Mouse (Mus musculus) liver, postnatal 0 days (tissue): ENCODE results near the gene P4htm. TPM values are rescaled to one million over a fixed set of nuclear protein-coding genes. Genes with fewer than 3 reads are reported as not detected.
"Not testable (repeated sequence)": the region's sequence is repeated elsewhere in the genome, so short reads cannot be mapped to it uniquely, and the experiment has no call there.

Source experiments
- ATAC-seq: fragments of 200-750 bp; cut with Nextera tagmentation; 2 replicates; pipeline ENCODE4 v1.8.0; 2017; ENCODE audit warnings: mild to moderate bottlenecking, moderate library complexity
- DNase-seq: peaks from one replicate; pipeline ENCODE4 v3.0.0-alpha.2; 2016
- H3K27ac ChIP-seq: fragments of 300-500 bp; sonication (generic); 2 replicates; pipeline ENCODE4 v1.5.1; 2014; ENCODE audit warnings: antibody characterized with exemption, moderate library complexity, mild to moderate bottlenecking, low read depth
- H3K27me3 ChIP-seq: fragments of 300-500 bp; sonication (generic); 2 replicates; pipeline ENCODE4 v1.6.1; 2014; ENCODE audit warnings: low read length, control low read depth, mixed read lengths; ENCODE audit not compliant: insufficient read depth
- H3K36me3 ChIP-seq: fragments of 300-500 bp; sonication (generic); replicated peaks from 2 replicates; pipeline ENCODE4 v1.6.1; 2014; ENCODE audit warnings: mild to moderate bottlenecking, control low read depth, low read length, moderate library complexity, mixed read lengths; ENCODE audit not compliant: insufficient read depth
- H3K4me1 ChIP-seq: fragments of 300-500 bp; sonication (generic); 2 replicates; pipeline ENCODE4 v1.6.1; 2014; ENCODE audit warnings: antibody characterized with exemption, mild to moderate bottlenecking, control low read depth; ENCODE audit not compliant: insufficient read depth
- H3K4me2 ChIP-seq: fragments of 300-500 bp; sonication (generic); 2 replicates; pipeline ENCODE4 v1.6.1; 2014; ENCODE audit warnings: low read depth, mild to moderate bottlenecking, low read length, moderate library complexity, mixed read lengths
- H3K4me3 ChIP-seq: fragments of 300-500 bp; sonication (generic); 2 replicates; pipeline ENCODE4 v1.5.1; 2014; ENCODE audit warnings: low read depth, low read length
- H3K9ac ChIP-seq: fragments of 300-500 bp; sonication (generic); replicated peaks from 2 replicates; pipeline ENCODE4 v1.6.1; 2014; ENCODE audit warnings: mild to moderate bottlenecking, moderate library complexity
- H3K9me3 ChIP-seq: fragments of 300-500 bp; sonication (generic); 2 replicates; pipeline ENCODE4 v1.6.1; 2016; ENCODE audit warnings: mild to moderate bottlenecking, control low read depth, low read length, mixed read lengths
- CTCF ChIP-seq: sonication (generic); IDR thresholded peaks from 2 replicates; pipeline ENCODE4 v1.5.1; 2016; ENCODE audit warnings: antibody characterized with exemption, low read depth
- EP300 ChIP-seq: IDR thresholded peaks from 2 replicates; pipeline ENCODE4 v1.6.1; 2016; ENCODE audit warnings: antibody characterized with exemption, low read depth, mild to moderate bottlenecking
- WGBS: fragments of 180-500 bp; shearing (Covaris S2); extraction: QIAGEN DNeasy Blood & Tissue Kit; methylation state at CpG from one replicate; pipeline ENCODE4 v1.1.7; 2014; ENCODE audit not compliant: insufficient replicate concordance; 5-methylcytosine and 5-hydroxymethylcytosine counted together
- polyA plus RNA-seq: library from polyadenylated mRNA; unstranded; fragments of >200 nt; fragmentation: Nextera tagmentation; extraction: Ambion mirVana; gene quantifications from 2 replicates; pipeline ENCODE4 v1.2.1, GENCODE M21; 2015

Gene P4htm
- polyA plus RNA-seq, 1 experiment from 2014 or later, result 0.40 TPM

GRCm38 (mm10) chr9:108630683-108631082, 33.2 kb upstream of the P4htm start:
- H3K27ac ChIP-seq, result no peak overlapping the region
- H3K27me3 ChIP-seq, result no peaks in the 10 kb centered on the region
- no peaks in the 10 kb centered on the region for H3K9me3 ChIP-seq
- H3K9ac ChIP-seq, result no peak overlapping the region
- ATAC-seq (no peak), DNase-seq (no peak)
- H3K36me3 ChIP-seq, result peaks cover 16% of the 10 kb centered on the region
- TF ChIP-seq EP300, result no peak
- no peak for TF ChIP-seq CTCF
- H3K4me1 ChIP-seq, result peaks cover 9% of the 10 kb centered on the region
- WGBS, result 35% methylated on average over 1 of the region's 1 CpGs
- H3K4me3 ChIP-seq, result no peak overlapping the region
- no peak overlapping the region for H3K4me2 ChIP-seq

GRCm38 (mm10) chr9:108628141-108628540, 30.7 kb upstream of the P4htm start:
- ATAC-seq, result no peak
- Histone ChIP-seq H3K36me3 (peaks cover 12% of the 10 kb centered on the region; the same call in 1 of the 2 replicates), H3K9me3 (no peaks in the 10 kb centered on the region), H3K4me3 (no peak overlapping the region), H3K27me3 (no peaks in the 10 kb centered on the region), H3K9ac (no peak overlapping the region), H3K27ac (no peak overlapping the region), H3K4me1 (peaks cover 9% of the 10 kb centered on the region), H3K4me2 (no peak overlapping the region)
- no peak for DNase-seq
- TF ChIP-seq CTCF, result no peak
- TF ChIP-seq EP300, result no peak
- WGBS, result 42% methylated on average over 4 of the region's 4 CpGs

GRCm38 (mm10) chr9:108626498-108626897, 29.0 kb upstream of the P4htm start:
- WGBS, result 48% methylated on average over 2 of the region's 2 CpGs
- H3K4me3 ChIP-seq, result no peak overlapping the region

GRCm38 (mm10) chr9:108617301-108617700, 19.8 kb upstream of the P4htm start:
- 90% methylated on average over 1 of the region's 1 CpGs for WGBS
- no peak for ATAC-seq

More at GRCm38 (mm10) chr9:108626498-108626897, 29.0 kb upstream of the P4htm start:
- TF ChIP-seq CTCF (no peak), EP300 (no peak)
- no peak overlapping the region for H3K4me2 ChIP-seq
- H3K27me3 ChIP-seq, result no peaks in the 10 kb centered on the region
- no peak overlapping the region for H3K27ac ChIP-seq
- H3K9ac ChIP-seq, result no peak overlapping the region
- DNase-seq (no peak), ATAC-seq (no peak)
- H3K36me3 ChIP-seq, result peaks cover 12% of the 10 kb centered on the region; the same call in 1 of the 2 replicates
- H3K4me1 ChIP-seq, result peaks cover 4% of the 10 kb centered on the region; the same call in 1 of the 2 replicates
- no peaks in the 10 kb centered on the region for H3K9me3 ChIP-seq

GRCm38 (mm10) chr9:108611488-108611887, 14.0 kb upstream of the P4htm start:
- no peak overlapping the region for H3K4me2 ChIP-seq
- peaks cover 80% of the 10 kb centered on the region for H3K36me3 ChIP-seq
- no peak overlapping the region for H3K4me3 ChIP-seq
- ATAC-seq, result no peak
- 91% methylated on average over 10 of the region's 10 CpGs for WGBS
- TF ChIP-seq EP300 (no peak), CTCF (no peak)
- H3K9ac ChIP-seq, result no peak overlapping the region
- no peaks in the 10 kb centered on the region for H3K9me3 ChIP-seq
- no peak overlapping the region for H3K27ac ChIP-seq
- H3K4me1 ChIP-seq, result no peaks in the 10 kb centered on the region
- DNase-seq, result no peak
- H3K27me3 ChIP-seq, result no peaks in the 10 kb centered on the region

More at GRCm38 (mm10) chr9:108617301-108617700, 19.8 kb upstream of the P4htm start:
- no peak overlapping the region for H3K9ac ChIP-seq
- peaks cover 72% of the 10 kb centered on the region for H3K36me3 ChIP-seq
- H3K4me1 ChIP-seq, result no peaks in the 10 kb centered on the region
- no peak for DNase-seq
- no peak overlapping the region for H3K4me3 ChIP-seq
- H3K4me2 ChIP-seq, result no peak overlapping the region
- H3K9me3 ChIP-seq, result no peaks in the 10 kb centered on the region
- H3K27me3 ChIP-seq, result no peaks in the 10 kb centered on the region
- no peak overlapping the region for H3K27ac ChIP-seq
- TF ChIP-seq EP300 (no peak), CTCF (no peak)

GRCm38 (mm10) chr9:108608889-108609288, 11.4 kb upstream of the P4htm start:
- DNase-seq, result no peak
- Histone ChIP-seq H3K4me3 (no peak overlapping the region), H3K27me3 (no peaks in the 10 kb centered on the region), H3K9ac (no peak overlapping the region), H3K36me3 (peaks cover 81% of the 10 kb centered on the region), H3K27ac (no peak overlapping the region), H3K4me2 (no peak overlapping the region), H3K9me3 (no peaks in the 10 kb centered on the region), H3K4me1 (no peaks in the 10 kb centered on the region)
- no peak for TF ChIP-seq EP300
- no peak for TF ChIP-seq CTCF
- WGBS, result 76% methylated on average over 4 of the region's 4 CpGs
- ATAC-seq, result no peak

- not testable (repeated sequence) for ATAC-seq, H3K4me3 ChIP-seq, H3K9me3 ChIP-seq, H3K4me2 ChIP-seq, H3K27me3 ChIP-seq, H3K4me1 ChIP-seq, H3K9ac ChIP-seq, H3K27ac ChIP-seq
- peak; percentile 29 for DNase-seq
- H3K36me3 ChIP-seq, result peaks cover 83% of the 10 kb centered on the region
- 66% methylated on average over 5 of the region's 5 CpGs for WGBS
Measured at GRCm38 (mm10) chr9:108607929-108608328, 10.5 kb upstream of the P4htm start.
